Mouse (Mus musculus) heart, embryonic 14.5 days (tissue): ENCODE measurements around the gene A230072I06Rik. TPM values are rescaled to one million over a fixed set of nuclear protein-coding genes. Genes with fewer than 3 reads are reported as not detected.

Experiments used
- ATAC-seq: fragments of 200-750 bp; cut with Nextera tagmentation; 2 replicates; pipeline ENCODE4 v1.8.0; 2017; ENCODE audit warnings: low read depth, moderate TSS enrichment; ENCODE audit not compliant: insufficient number of reproducible peaks, insufficient read depth, low FRiP score
- H3K27ac ChIP-seq, 2 experiments: fragments of 200-500 bp in 1 of 2; fragments of 300-500 bp in 1 of 2; sonication (generic) in 1 of 2; replicated peaks in 1 of 2; 2 replicates each; pipeline ENCODE4 v1.5.1; 2012 to 2014; ENCODE audit warnings: low read depth in 2 of 2, low read length in 2 of 2, control low read depth in 1 of 2, mild to moderate bottlenecking in 1 of 2, mixed read lengths in 1 of 2; ENCODE audit not compliant: control insufficient read depth in 1 of 2, insufficient read depth in 1 of 2
- H3K27me3 ChIP-seq: fragments of 300-500 bp; sonication (generic); 2 replicates; pipeline ENCODE4 v1.6.1; 2014; ENCODE audit warnings: mild to moderate bottlenecking, low read length, control low read depth; ENCODE audit not compliant: control insufficient read depth, insufficient read depth
- H3K36me3 ChIP-seq: fragments of 300-500 bp; sonication (generic); 2 replicates; pipeline ENCODE4 v1.6.1; 2014; ENCODE audit warnings: mild to moderate bottlenecking, control low read depth, low read length, mixed read lengths; ENCODE audit not compliant: control insufficient read depth, insufficient read depth
- H3K4me1 ChIP-seq, 2 experiments: fragments of 200-500 bp in 1 of 2; fragments of 300-500 bp in 1 of 2; sonication (generic) in 1 of 2; 2 replicates each; pipeline ENCODE4 v1.6.1; 2012 to 2014; ENCODE audit warnings: low read length in 2 of 2, control low read depth in 1 of 2, mixed read lengths in 1 of 2; ENCODE audit not compliant: control insufficient read depth in 2 of 2, insufficient read depth in 2 of 2
- H3K4me2 ChIP-seq: fragments of 300-500 bp; sonication (generic); 2 replicates; pipeline ENCODE4 v1.6.1; 2014; ENCODE audit warnings: mild to moderate bottlenecking, low read length
- H3K4me3 ChIP-seq, 2 experiments: fragments of 200-500 bp in 1 of 2; fragments of 300-500 bp in 1 of 2; sonication (generic) in 1 of 2; 2 replicates each; pipeline ENCODE4 v1.5.1; 2012 to 2014; ENCODE audit warnings: low read length in 2 of 2, mild to moderate bottlenecking in 2 of 2, control low read depth in 1 of 2, low read depth in 1 of 2, moderate library complexity in 1 of 2; ENCODE audit not compliant: control insufficient read depth in 1 of 2, insufficient read depth in 1 of 2
- H3K9ac ChIP-seq: fragments of 300-500 bp; sonication (generic); 2 replicates; pipeline ENCODE4 v1.6.1; 2014; ENCODE audit warnings: mild to moderate bottlenecking, low read length
- H3K9me3 ChIP-seq: fragments of 300-500 bp; sonication (generic); 2 replicates; pipeline ENCODE4 v1.6.1; 2016; ENCODE audit warnings: low read length, control low read depth; ENCODE audit not compliant: control insufficient read depth
- WGBS: fragments of 180-500 bp; shearing (Covaris S2); extraction: QIAGEN DNeasy Blood & Tissue Kit; methylation state at CpG from one replicate; pipeline ENCODE4 v1.1.7; 2014; 5-methylcytosine and 5-hydroxymethylcytosine counted together
- polyA plus RNA-seq: library from polyadenylated mRNA; unstranded; fragments of >200 nt; fragmentation: Nextera tagmentation; extraction: Ambion mirVana; gene quantifications from 2 replicates; pipeline ENCODE4 v1.2.1, GENCODE M21; 2014

The A230072I06Rik gene
- polyA plus RNA-seq, 1 experiment from 2014 or later, result not detected

DNA sequence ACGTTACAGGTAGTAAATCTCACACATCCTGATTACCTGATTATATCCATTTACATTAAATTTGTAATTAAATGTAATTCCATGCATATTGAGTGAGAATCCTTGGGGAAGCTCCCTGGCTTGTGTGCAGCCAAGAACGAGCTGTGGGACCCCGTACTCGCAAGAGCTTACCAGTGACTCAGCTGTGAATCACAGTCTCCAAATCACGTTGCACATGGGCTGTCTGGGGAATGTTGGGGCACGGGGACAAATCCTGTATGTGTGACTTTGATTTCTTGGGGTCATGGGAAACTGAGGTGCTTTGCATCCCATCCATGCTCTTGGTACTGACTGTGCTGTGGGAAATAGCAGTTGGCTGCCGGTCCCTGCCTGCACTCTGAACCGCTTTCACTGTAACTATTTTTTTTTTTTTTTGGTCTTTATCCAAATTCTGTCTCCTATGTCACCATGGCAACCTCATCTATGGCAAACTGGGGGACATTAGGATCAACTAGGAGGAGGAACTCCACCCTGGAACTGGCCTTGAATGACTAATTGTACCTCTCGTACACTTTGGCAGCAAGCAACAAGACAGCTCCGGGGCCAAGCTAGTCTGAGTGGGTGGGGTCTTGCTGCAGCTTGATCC is 19.8 kb downstream of the A230072I06Rik start:
- H3K27ac ChIP-seq, result no peak overlapping the region
- ATAC-seq, result no peak

DNA sequence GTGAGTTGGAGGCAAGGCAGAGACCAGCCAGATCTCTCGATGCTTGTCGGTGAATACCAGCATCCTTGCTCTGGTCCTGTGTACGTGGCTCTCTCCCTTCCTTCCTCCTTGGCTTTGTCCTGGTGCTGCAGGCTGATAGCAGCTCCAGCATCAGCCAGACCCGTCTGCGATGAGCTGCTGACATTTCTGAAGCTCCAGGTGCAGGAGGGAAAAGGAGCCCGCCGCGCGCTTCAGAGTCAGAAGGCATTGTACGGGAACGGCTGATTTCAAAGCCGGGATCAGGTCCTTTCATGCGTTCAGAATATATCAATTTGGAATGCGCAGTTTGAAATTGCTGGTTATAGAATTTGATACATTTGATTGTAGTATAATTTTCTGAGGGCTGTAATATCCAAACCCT is 23.4 kb downstream of the A230072I06Rik start:
- peaks cover 4% of the 10 kb centered on the region; the same call in 1 of the 2 replicates for H3K27me3 ChIP-seq
- H3K27ac ChIP-seq, result no peak overlapping the region
- H3K4me2 ChIP-seq, result no peak overlapping the region
- ATAC-seq, result no peak
- H3K9ac ChIP-seq, result no peak overlapping the region
- no peaks in the 10 kb centered on the region for H3K9me3 ChIP-seq
- no peak overlapping the region for H3K4me3 ChIP-seq
- H3K36me3 ChIP-seq, result no peaks in the 10 kb centered on the region
- 55% methylated on average over 14 of the region's 14 CpGs for whole genome bisulfite sequencing
- H3K4me1 ChIP-seq, result no peaks in the 10 kb centered on the region; a peak in 1 of 4 replicates

More for the DNA sequence above, 19.8 kb downstream of the A230072I06Rik start:
- no peaks in the 10 kb centered on the region for H3K36me3 ChIP-seq
- 64% methylated on average over 10 of the region's 10 CpGs for WGBS
- H3K9ac ChIP-seq, result no peak overlapping the region
- no peak overlapping the region for H3K4me3 ChIP-seq
- H3K4me2 ChIP-seq, result no peak overlapping the region
- no peaks in the 10 kb centered on the region for H3K9me3 ChIP-seq
- peaks cover 9% of the 10 kb centered on the region; the same call in 1 of the 2 replicates for H3K27me3 ChIP-seq
- peaks cover 0 to 2% of the 10 kb centered on the region in 2 experiments; a peak in 1 of 4 replicates for H3K4me1 ChIP-seq

DNA sequence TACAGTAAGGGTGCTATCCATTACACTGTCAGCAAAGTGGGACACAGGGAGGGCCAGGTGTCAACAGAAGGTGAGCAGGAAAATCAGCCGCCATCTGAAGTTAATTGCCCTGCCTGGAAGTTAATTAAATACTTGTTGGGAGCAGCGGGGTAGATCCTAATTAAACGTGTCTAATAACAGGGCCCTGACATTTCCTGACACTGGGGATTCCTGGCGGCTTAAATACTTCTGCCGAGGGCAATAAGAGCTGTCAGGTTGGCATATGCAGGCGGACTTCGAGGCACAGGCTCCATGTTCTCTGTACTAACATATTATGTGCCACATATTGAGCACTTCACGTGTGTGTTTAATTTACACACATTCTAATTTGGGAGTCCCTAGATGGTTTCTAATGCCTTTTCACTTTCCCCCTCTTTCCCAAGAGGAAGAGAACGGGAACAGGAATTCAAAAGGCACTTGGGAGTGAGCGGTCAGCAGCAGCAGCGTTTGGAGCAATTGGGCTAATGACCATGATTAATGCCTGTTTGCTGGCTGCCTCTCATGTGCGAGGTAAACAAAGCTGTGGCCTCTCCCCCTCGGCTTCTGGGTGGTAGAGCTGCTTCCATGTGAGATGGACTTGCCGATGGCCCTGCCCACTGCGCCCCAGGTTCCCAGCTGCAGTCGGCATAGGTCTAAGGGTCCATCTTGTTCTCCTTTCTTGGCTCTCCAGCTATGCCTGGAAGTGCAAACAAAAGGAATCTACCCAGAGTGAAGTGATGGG is 34.5 kb downstream of the A230072I06Rik start:
- Histone ChIP-seq H3K9ac (no peak overlapping the region), H3K4me1 (no peaks in the 10 kb centered on the region), H3K36me3 (no peaks in the 10 kb centered on the region), H3K9me3 (0 out of 2 replicates have a peak, but pooled peaks cover 3% of the 10 kb centered on the region), H3K27me3 (peaks cover 27% of the 10 kb centered on the region), H3K27ac (no peak overlapping the region), H3K4me2 (no peak overlapping the region), H3K4me3 (no peak overlapping the region)
- 64% methylated on average over 16 of the region's 16 CpGs for WGBS
- ATAC-seq, result no peak

DNA sequence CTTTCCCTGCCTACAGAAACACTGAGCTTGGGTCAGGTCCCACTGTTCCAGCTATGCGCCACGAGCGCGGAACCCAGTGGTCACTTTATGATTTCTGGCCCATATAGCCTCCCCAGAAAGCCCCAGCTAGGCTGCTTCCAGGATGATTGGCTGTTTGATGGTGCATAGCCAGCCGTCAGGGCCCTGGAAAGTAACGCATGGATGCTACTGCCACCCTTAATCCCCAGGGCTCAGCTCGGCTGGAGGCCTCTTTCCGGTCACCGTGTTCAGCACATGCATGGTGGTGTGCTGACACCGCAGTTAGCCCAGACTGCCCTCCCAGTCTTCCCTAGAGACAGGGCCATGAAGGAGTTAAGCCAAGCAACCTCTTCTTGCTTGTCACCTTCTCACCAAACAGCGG is 35.6 kb downstream of the A230072I06Rik start:
- no peak for ATAC-seq
- no peak overlapping the region for H3K9ac ChIP-seq
- WGBS, result 46% methylated on average over 11 of the region's 11 CpGs
- H3K4me2 ChIP-seq, result no peak overlapping the region
- H3K4me3 ChIP-seq, result no peak overlapping the region
- H3K27ac ChIP-seq, result no peak overlapping the region
- peaks cover 27% of the 10 kb centered on the region for H3K27me3 ChIP-seq
- no peaks in the 10 kb centered on the region for H3K4me1 ChIP-seq
- no peaks in the 10 kb centered on the region for H3K9me3 ChIP-seq
- no peaks in the 10 kb centered on the region for H3K36me3 ChIP-seq

DNA sequence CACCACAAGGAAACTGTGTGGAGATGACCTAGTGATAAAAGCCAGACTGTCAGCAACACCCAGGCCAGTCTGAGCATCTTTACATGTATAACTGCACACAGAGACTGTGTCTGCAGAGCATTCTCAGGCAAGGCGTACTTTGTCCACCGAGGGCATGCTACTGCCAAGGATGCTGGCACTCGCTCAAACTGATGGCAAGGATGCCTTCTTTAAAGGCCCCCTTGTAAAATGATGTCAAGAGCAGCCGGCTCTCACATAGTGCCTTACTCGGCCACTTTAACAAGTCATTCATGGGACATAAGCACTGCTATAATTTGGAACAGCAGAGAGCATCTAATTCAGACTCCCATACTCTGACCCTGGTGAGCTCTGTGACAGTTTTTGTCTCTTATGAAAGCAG is 36.6 kb downstream of the A230072I06Rik start:
- Histone ChIP-seq H3K9me3 (no peaks in the 10 kb centered on the region), H3K27me3 (peaks cover 27% of the 10 kb centered on the region), H3K27ac (no peak overlapping the region), H3K4me1 (no peaks in the 10 kb centered on the region), H3K9ac (no peak overlapping the region), H3K4me2 (no peak overlapping the region), H3K36me3 (no peaks in the 10 kb centered on the region), H3K4me3 (no peak overlapping the region)
- 62% methylated on average over 5 of the region's 5 CpGs for WGBS
- no peak for ATAC-seq

DNA sequence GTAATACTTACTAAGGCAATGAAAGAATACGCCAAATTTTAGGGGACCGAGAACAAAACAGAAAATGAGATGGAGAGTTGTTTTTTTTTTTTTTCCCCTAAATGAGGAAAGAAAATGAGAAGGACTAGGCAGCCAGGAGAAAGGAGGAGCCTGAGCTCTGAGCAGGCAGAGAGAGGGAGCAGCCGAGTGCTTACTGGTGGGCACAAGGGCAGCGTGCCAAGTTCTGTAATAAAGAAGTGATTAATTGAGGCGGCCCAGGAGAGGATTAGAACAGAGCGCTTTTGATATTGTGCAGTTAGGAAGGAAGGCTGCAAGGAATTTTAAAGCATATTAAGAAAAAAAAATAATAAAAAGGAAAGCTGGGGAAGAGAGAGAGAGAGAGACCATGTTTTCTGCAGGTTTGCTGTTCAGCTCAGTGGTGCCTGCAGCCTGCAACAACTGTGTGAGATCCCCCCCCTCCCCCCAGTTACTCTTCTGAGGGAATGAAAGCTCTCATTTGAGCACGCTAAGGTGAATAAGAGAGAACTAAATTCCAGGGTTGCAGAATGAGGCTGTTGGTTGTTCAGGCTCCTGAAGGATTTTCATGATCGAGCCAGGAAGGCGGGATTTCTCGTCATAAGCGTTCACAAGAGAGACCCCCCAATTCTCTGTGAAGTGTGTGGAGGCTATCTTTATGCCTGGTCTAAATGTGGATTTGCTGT is 41.3 kb downstream of the A230072I06Rik start:
- no peak for ATAC-seq
- no peak overlapping the region for H3K9ac ChIP-seq
- peaks cover 18 to 19% of the 10 kb centered on the region in 2 experiments for H3K4me1 ChIP-seq
- WGBS, result 68% methylated on average over 11 of the region's 11 CpGs
- no peak overlapping the region for H3K27ac ChIP-seq
- no peak overlapping the region for H3K4me3 ChIP-seq
- H3K27me3 ChIP-seq, result peaks cover 9% of the 10 kb centered on the region
- no peaks in the 10 kb centered on the region for H3K36me3 ChIP-seq
- no peaks in the 10 kb centered on the region for H3K9me3 ChIP-seq
- H3K4me2 ChIP-seq, result no peak overlapping the region

DNA sequence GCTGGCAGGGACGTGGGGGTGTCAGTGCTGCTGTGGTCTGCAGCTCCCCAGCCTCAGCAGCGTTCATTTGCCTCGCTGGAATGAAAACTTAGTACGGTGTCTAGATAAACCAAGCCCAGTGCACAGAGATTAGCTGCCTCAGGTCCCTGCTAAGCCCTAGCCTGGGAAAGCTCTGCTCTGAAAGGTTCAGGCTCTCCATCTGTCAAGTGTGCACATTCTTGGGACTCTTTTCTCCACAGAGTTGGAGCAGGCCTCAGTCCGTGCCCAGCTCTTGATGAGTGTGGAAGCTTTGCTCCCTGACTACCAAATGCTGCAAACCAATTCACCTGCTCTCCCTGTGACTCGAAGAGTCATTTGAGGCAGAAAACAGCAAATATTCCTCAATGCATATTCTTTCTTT is 43.5 kb downstream of the A230072I06Rik start:
- Histone ChIP-seq H3K9ac (no peak overlapping the region), H3K9me3 (no peaks in the 10 kb centered on the region), H3K36me3 (no peaks in the 10 kb centered on the region), H3K4me1 (peaks cover 25% of the 10 kb centered on the region in 2 experiments), H3K27me3 (peaks cover 19% of the 10 kb centered on the region; the same call in 1 of the 2 replicates), H3K4me2 (no peak overlapping the region), H3K27ac (peak overlapping the region; percentile 1 to 29; a peak in 1 of 4 replicates), H3K4me3 (no peak overlapping the region)
- ATAC-seq, result no peak
- 18% methylated on average over 6 of the region's 6 CpGs for WGBS
